Mouse (Mus musculus): Measurements from ENCODE around the gene Nif3l1. TPM values are rescaled to one million over a fixed set of nuclear protein-coding genes. Genes with fewer than 3 reads are reported as not detected.

Gene Nif3l1
- total and polyA plus RNA-seq, 3 experiments: 34.5 to 107 (median 39.6) TPM

DNA sequence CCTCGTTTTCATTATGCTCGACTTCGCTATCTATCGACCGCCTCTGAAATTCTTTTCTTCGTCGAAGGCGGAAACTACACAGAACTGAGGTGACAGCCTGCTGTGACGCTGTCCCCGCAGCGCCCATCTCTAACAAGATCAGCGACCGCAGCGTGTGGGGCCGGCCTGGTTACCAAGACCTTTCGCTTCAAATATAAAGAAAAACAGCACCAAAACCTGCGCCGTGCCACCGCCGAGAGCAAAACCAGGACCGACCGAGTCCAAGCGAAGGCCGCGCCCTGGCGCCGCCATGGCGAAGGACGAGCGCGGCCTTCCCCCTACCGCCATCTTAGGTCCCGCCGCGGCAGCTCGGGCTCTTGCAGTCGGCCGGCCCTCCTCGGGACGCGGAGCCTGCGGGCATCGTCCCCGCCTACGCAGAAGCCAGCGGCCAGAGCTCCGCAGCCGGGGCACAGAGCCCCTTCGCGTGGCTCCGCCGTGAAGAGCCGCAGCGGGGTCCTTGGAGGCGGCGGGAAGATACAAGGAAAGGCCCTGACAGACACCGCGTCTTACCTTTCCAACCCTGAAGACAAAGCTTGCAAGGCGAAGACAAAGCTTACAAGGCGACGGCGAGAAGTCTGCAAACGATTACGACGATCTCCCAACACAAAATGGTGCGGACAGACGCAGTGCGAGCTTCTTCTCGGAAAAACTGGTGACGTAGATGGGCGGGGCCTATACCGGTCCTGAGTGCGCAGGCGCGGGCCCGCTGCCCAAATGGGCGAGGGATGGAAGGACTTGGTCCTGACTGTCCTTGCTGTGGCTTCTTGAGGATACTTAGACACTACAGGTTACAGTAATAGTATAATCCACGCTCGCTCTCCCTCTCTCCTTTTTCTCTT lies 21.3 kb upstream of the Nif3l1 start, which contains the start of gene Clk1:
Gene Clk1 (minus strand): TSS at position 696 of the 878 bp plus-strand sequence.
- DNase-seq (ENCODE audit: extremely low read depth): peak; percentile 89
- Histone ChIP-seq H3K4me3 (replicated peaks in 1 of 3; ENCODE audit: low read depth in 2 of 3, low read length in 2 of 3, poor library complexity in 1 of 3) (peak within 1 kb of the TSS; percentile 94 to 99 (median 96)), H3K27me3 (replicated peaks) (no peaks in the 10 kb centered on the region), H3K27ac (ENCODE audit: insufficient read depth, low read depth) (peak within 1 kb of the TSS; percentile 83), H3K9me3 (replicated peaks; ENCODE audit: low read length) (no peaks in the 10 kb centered on the region), H3K79me2 (replicated peaks; ENCODE audit: control insufficient read depth, extremely low read depth, insufficient read depth, poor library complexity, severe bottlenecking) (peaks cover 42% of the 10 kb centered on the region), H3K9ac (ENCODE audit: insufficient read depth, low read depth) (peak within 1 kb of the TSS; percentile 100), H3K4me2 (ENCODE audit: insufficient read depth, low read depth, poor library complexity, severe bottlenecking) (peak within 1 kb of the TSS; percentile 37; the same call in 1 of the 2 replicates), H3K36me3 (replicated peaks in 1 of 2; ENCODE audit: control insufficient read depth in 1 of 2, insufficient read depth in 1 of 2, low read length in 1 of 2) (peaks cover 24 to 36% of the 10 kb centered on the region in 2 experiments), H3K4me1 (ENCODE audit: control insufficient read depth in 1 of 2, insufficient read depth in 2 of 2) (peaks cover 6 to 32% of the 10 kb centered on the region in 2 experiments; a peak in 3 of 4 replicates)
- dilution Hi-C loops (cut with MboI; ENCODE audit: extremely low pct_ligation_motif_present, extremely low pct_unique_long_range_greater_than_20kb, low sequenced_read_pairs) (no loop called here), in situ Hi-C loops (cut with MboI; ENCODE audit: low pct_ligation_motif_present, low pct_unique_long_range_greater_than_20kb, low sequenced_read_pairs) (no loop called here)
- TF ChIP-seq JUN (IDR thresholded peaks at IDR 0.05; ENCODE audit: insufficient read depth, low read depth, low read length) (no peak), NRF1 (IDR thresholded peaks at IDR 0.05; ENCODE audit: low read depth, low read length) (peak; percentile 93), POLR2AphosphoS2 (IDR thresholded peaks at IDR 0.05; ENCODE audit: low read depth, low read length) (peak; percentile 93), SMC3 (IDR thresholded peaks at IDR 0.05; ENCODE audit: low read depth, low read length) (no peak), MAX (IDR thresholded peaks at IDR 0.05; ENCODE audit: low read length) (peak; percentile 21; the same call in 1 of the 2 replicates), JUND (conservative IDR thresholded peaks at IDR 0.05; ENCODE audit: low read depth, low read length) (no peak), TCF12 (IDR thresholded peaks at IDR 0.05; ENCODE audit: low read depth, low read length) (peak; percentile 90), MAFK (IDR thresholded peaks at IDR 0.05; ENCODE audit: insufficient replicate concordance, low read length) (no peak), USF2 (conservative IDR thresholded peaks at IDR 0.05; ENCODE audit: low read depth, low read length) (no peak), SIN3A (IDR thresholded peaks at IDR 0.05; ENCODE audit: low read length) (no peak; the same call in none of the 2 replicates), ZMIZ1 (IDR thresholded peaks at IDR 0.05; ENCODE audit: low read depth, low read length) (peak; percentile 82), CHD2 (IDR thresholded peaks at IDR 0.05; ENCODE audit: low read length) (no peak), MYC (IDR thresholded peaks at IDR 0.05; ENCODE audit: low read depth, low read length) (no peak), TBP (conservative IDR thresholded peaks at IDR 0.05; ENCODE audit: low read depth, low read length) (peak; percentile 92), HCFC1 (IDR thresholded peaks at IDR 0.05; ENCODE audit: low read depth, low read length) (peak; percentile 5), CTCF (conservative IDR thresholded peaks at IDR 0.05 in 1 of 2, IDR thresholded peaks at IDR 0.05 in 1 of 2; ENCODE audit: low read depth in 2 of 2, low read length in 2 of 2) (no peak), POLR2A (IDR thresholded peaks at IDR 0.05; ENCODE audit: low read depth, low read length) (peak; percentile 99), ZKSCAN1 (IDR thresholded peaks at IDR 0.05; ENCODE audit: borderline replicate concordance, low read depth, low read length) (no peak), MEF2A (IDR thresholded peaks at IDR 0.05; ENCODE audit: borderline replicate concordance, low read depth, low read length) (no peak), E2F4 (IDR thresholded peaks at IDR 0.05; ENCODE audit: insufficient replicate concordance, low read depth, low read length) (no peak), IRF4 (IDR thresholded peaks at IDR 0.05; ENCODE audit: low read depth, low read length) (no peak), RCOR1 (conservative IDR thresholded peaks at IDR 0.05; ENCODE audit: low read depth, low read length) (no peak), PAX5 (IDR thresholded peaks at IDR 0.05; ENCODE audit: low read length) (no peak), ETS1 (conservative IDR thresholded peaks at IDR 0.05; ENCODE audit: low read depth, low read length) (no peak), USF1 (IDR thresholded peaks at IDR 0.05; ENCODE audit: low read depth, low read length) (no peak), ELF1 (IDR thresholded peaks at IDR 0.05; ENCODE audit: low read depth, low read length) (no peak), ZNF384 (IDR thresholded peaks at IDR 0.05; ENCODE audit: low read depth, low read length) (no peak), MAZ (IDR thresholded peaks at IDR 0.05; ENCODE audit: low read depth, low read length) (no peak), NELFE (IDR thresholded peaks at IDR 0.05; ENCODE audit: low read depth, low read length) (peak; percentile 97), GABPA (IDR thresholded peaks at IDR 0.05; ENCODE audit: insufficient replicate concordance, low read depth, low read length) (no peak), ZC3H11A (IDR thresholded peaks at IDR 0.05; ENCODE audit: low read depth, low read length) (no peak; the same call in 1 of the 2 replicates), CHD1 (IDR thresholded peaks at IDR 0.05; ENCODE audit: low read depth, low read length) (no peak)
